Mouse (Mus musculus) kidney, adult 2 months (tissue): ENCODE measurements around the gene Mpdz.

ENCODE experiments used
- CTCF ChIP-seq: fragments of 200-500 bp; conservative IDR thresholded peaks from 2 replicates; pipeline ENCODE4 v1.5.1; 2011; ENCODE audit warnings: low read depth, mild to moderate bottlenecking, control low read depth, low read length, moderate library complexity, mixed read lengths; ENCODE audit not compliant: insufficient read depth, insufficient read length
- POLR2A ChIP-seq: fragments of 200-500 bp; IDR thresholded peaks from one replicate; pipeline ENCODE4 v1.6.1; 2011; ENCODE audit warnings: low read depth, low read length, control low read depth

DNA sequence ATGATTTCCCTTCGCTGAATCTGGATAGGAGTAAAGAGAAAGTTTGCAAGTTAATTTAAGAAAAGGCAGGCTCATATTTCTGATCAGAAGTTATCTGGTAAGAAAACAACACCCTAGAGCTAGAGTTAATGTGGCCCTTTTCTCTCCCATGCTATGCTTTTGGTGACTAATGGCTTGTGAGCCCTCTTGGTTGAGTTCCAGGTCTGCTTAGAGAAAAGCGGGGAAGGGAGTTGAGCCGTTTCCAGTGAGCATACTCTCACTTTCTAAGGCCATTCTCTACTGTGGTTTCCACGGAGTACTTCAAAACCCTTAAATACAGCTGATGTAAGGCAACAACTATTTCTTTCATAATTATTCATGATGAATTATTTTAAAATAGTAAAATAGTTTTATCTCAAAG is 11.8 kb downstream of the Mpdz start:
- TF ChIP-seq POLR2A (no peak), CTCF (no peak)
